Mouse (Mus musculus): Measurements from ENCODE around the gene Nek7.

The Nek7 gene

DNA sequence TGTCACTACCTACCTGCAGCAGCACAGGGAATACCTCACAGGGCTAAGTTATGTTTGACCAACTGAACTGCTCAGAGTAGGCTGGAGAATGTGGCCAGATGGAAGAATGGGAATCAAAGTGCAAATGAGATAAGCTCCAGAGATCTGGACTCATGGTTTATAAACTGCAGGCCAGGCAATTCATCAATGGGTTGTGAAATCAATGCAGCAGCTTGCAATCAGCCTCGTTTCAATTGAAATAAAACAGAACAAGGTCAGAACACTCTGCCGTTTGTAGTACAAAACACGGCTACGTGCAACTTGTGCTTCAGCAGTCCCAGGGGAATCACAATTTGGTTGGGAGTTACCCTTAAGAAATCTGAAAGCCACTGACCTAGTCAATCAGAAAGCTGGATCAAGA is 109.4 kb downstream of the Nek7 start:
- DNase-seq (ENCODE audit: low spot score) = no peak

DNA sequence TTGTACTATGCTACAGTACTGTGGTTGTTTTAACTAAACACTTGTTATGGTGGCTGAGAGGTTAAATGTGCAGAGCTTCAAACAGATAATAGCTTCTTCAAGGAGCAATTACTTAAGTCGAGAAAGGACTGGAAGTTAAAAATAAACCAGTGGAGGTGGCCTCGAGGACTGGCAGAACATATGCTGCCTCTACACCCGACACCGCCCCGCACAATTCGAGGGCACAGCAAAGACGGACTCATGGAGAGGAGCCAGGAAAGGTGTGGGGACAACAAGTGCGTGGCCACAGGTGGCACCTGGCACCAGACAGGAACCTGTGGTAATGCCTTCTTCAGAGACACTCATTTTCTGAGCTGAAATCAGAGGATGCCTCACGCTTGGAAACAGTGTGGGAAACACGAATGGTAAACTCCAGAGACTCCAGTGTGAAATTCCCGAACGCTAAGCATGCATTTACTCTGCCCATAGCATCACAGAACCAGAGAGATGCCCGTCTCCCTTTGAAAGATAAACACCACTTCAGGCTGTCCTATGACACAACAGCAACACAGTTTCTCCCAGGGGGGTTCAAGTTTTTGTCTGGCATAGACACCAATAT is 112.4 kb downstream of the Nek7 start:
- no peak for DNase-seq (ENCODE audit: low spot score)

DNA sequence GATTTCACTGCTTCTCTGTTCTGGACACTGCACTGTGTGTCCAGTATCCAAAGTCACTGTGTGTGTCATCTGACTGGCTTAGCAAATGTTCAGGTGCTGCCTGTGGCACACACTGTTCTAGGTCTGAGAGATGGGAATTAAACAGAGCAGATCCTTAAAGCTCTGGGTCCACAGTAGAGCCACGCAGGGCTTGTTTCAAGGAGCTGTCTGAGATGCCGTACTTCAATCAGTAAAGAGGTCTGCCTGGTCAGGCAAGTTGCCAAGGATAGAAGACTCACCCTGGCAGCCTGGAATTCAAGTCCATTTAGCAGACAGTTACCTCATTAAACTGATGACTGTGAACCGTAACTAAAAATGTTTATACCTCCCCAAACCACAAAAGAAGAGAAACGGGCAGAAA is 112.9 kb downstream of the Nek7 start:
- DNase-seq (ENCODE audit: low spot score) = no peak

DNA sequence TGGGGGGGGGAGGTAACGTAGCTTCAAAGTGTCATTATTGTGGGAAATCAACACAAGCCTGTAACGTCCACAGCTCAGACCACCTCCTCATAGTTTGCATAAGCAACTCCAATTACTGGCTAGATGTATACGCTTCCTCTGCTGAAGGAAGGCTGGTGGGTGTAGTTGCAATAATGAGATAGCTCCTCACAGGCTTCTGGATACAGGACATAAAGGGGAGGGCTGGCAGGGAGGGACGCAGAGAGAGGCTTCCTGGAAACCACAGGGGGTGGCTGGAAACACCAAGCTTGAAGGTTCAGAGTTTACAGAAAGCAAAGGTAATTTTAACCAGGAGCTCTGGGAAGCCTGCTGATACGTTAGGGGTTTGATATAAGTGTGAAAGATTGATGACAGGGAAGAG is 115.7 kb downstream of the Nek7 start:
- no peak for DNase-seq (ENCODE audit: low spot score)

DNA sequence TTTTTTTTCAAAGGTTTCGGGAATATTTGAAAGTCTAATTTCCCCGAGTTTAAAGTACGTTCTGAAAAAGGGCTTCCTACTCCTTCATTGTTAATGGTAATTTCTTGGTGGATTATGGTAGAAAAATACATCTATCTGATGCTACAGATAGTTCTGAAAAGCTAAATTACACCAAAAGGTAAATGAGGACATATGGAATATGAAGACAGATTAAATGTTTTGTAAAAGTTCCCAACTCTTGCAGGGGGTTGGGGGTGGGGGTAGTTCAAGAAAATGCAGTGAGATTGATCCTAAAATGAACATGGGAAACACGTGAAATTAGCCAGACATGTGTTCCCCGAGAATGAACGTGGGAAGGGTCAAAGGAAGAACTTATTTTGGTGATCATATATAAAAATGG is 119.2 kb downstream of the Nek7 start:
- no peak for DNase-seq (ENCODE audit: low spot score)

DNA sequence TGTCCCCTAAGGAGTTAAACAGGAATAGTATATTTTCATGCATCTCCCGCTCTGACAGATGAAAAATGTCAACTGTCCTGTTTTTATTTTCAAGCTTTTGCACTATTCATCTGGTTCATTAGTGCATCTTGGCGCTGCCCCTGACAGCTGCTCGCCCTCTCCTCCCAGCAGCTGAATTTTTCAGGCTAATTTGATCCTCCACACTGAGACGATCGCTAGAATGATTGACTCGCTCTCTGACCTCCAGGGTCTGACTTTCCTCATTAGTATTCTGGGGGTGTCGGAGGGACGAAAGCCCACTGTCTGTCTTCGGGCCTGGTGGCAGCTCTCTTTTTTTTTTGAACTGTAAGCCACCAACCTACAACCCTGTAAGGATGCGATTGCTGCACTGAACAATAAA is 119.8 kb downstream of the Nek7 start:
- DNase-seq (ENCODE audit: low spot score) = no peak

DNA sequence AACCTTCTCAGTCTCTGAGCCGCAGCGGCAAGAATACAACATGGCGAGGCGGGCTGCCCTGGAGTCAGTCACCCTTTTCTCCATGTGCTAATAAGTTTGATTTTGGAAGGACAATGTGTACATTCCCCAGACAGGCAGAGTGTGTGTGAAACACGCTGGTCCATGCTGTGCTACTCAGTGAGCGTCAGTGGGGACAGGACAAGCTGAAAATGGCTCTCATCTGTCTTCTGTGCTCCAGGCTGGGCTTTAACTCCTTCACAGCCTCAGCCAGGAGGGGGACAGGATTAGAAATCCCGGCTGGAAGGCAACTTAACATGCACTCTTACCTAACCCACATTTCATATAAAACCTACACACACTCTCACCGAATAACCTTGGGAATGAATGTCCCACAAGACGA is 120.5 kb downstream of the Nek7 start:
- no peak for DNase-seq (ENCODE audit: low spot score)

DNA sequence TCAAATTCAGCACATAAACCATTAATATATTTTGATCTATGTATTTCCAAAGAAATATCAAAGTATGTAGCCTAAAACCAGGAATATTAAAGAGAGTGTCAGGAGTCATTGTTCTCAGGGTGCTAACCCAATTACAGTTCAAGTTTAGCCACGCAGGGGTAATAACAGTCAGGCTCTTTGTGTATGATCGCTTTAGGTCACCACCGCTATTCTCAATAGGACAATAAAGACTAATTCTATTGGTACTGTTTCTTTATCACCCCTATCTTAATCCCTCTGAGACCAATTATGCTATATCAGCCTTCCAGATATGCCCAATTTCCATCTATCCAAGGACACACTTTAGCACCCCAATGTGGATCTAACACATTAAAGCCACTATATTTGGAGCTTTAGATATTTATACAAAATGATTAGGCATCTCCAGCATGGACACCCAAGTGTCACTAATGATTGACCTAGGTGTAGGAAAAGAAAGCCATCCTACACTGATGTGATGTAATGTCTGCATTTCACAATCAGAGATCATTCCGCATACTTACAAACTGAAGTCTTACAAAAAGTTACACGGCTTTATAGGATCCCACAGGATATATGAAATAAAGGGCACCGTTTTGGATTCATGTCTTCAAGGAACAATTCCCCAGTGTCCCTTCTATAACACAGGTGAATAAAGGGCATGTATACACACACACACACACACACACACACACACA is 128.4 kb downstream of the Nek7 start:
- no peak for DNase-seq (ENCODE audit: low spot score)

DNA sequence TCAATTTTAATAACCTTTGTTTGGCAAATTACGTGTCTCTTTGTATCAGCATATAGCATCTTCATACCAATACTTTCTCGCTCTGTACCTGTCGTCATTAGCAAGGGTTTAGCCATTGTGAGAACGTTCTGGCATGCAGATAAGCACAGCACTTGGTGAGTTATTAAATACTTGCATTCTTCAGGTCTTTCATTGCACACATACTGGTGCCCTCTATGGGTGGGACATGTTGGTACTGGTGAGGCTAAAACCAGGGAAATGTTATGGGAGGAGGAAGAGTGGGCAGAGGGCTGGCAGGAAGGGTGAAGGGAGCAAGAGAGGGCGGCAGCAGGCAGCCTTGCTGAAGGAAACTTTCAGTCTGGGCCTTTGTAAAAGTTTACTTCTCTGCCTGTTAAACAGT is 132.4 kb downstream of the Nek7 start:
- DNase-seq (ENCODE audit: low spot score) = no peak

DNA sequence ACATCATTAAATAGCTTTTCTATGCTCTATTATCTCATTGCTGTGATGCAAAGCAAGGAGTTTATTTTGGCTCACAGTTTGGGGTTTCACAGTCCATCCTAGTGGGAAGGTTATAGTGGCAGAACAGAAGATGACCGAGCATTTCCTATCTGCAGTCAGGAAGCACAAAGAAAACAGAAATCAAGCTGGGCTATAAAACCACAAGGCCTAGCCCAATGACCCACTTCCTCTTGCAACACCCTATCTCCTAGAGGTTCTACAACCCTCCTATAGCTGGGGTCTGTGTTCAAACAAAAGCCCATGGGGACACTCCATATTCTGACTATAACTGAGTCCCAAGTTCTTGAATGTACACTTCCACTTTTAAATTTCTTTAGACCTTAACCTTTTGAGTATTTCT is 139.2 kb downstream of the Nek7 start:
- DNase-seq (ENCODE audit: low spot score) = no peak

DNA sequence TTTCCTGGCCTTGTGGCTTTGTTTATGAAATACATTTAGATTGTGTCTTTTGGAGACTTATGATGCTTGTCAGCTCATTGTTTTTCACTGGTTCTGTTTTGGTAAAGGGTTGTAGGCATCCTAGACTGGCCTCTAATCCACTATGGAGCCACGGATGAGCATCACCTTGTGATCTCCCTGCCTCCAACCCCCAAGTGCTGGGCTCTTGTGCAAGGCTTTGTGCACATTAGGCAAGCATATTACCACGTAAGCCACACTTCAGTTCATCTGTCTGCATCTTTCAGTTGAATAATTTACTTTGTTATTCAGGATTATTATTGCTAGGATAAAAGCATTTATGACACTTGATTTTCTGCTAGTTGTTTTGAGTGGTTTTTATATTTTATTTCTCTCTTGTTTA is 154.6 kb downstream of the Nek7 start:
- no peak for DNase-seq (ENCODE audit: low spot score)

DNA sequence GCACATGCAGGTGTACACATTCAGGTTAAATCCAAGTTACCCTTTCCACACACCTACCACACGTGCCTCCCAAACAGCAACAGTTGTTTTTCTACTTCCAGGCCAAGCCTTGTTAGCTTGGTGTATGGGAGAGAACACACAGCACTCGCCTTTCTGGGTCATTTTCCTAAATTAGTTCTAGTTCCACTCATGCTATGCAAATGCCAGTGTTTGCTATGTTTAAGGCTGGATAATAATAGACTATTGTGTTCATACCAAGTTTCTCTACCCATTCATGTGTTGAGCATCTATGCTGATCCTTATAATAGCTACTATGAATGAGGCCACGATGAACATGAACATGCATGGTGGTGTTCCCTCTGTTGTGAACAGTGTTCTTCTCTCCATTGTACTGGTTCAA is 158.5 kb downstream of the Nek7 start:
- DNase-seq (ENCODE audit: low spot score) = no peak

DNA sequence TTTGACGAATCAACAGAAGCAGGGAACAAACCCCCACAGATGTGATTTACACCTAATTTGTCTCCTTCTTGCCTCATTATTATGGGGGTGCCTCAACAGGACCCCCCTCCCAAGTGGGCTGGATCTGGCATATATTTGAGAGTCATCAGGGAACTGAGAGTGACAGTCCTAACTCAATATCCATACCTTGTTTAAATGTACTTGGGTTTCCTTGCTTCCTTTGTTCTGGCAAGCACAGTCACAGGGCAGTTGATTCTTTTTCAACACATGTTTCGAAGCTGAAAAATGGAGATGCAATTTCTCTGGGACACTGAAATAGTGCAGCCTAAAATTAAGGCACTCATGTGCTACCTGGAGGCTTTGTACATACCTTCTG is 170.5 kb downstream of the Nek7 start:
- no peak for DNase-seq (ENCODE audit: low spot score)

DNA sequence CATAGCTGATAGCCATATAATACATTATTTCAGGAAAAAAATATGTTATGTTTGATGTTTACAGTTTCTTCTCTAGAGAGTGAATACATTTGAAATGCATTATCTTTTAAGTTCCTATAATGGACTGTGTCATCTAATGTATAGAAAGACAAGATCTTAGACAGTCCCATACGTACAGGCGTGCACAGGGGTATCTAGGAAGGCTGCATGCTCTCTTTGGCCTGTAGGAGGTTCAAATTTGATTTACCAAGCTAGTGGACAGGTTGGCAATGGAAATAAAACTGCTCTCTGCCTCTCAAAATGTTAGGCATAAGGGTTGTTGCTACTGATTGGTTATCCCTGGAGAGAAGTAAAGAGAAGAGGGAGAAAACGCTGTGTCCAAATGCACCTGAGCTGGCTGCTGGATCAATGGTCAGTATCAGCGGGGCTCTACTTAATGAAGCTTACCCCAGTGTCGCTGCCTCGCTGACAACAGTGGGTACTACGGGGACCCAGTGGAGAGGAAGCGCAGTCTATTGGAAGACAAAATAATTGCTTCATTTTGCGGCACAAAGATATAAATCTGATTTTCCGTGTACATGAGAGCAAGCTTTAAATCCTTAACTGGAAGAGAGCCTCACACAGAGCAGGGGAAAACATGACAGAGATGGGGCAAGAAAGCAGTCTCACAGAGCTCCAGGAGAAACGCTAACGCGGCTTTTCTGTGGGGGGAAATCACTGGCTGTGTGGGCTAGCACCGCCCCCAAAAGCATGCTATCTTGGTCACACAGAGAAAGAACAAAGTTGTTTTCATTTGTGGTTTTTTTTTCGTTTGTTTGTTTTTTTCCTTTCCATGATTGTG is 171.1 kb downstream of the Nek7 start:
- DNase-seq (ENCODE audit: low spot score) = no peak

DNA sequence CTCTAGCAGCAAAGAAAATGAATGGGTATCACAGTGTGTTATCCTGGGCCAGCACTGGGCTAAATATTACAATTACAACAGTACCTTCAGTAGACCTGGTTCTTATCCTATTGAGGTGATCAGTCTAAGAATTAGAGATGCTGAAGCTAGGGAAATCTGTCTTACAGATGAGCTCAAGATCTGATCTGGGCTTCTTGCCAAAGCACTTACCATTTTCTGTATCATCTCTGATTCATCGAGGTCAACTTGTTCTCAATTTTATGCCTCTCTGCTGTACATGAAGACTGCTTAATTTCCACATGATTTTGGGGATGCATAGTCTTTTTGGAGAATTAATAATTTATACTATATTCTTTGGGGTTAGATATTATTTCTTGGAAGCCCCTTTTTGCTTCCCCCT is 173.1 kb downstream of the Nek7 start:
- no peak for DNase-seq (ENCODE audit: low spot score)

Data from T-cell, adult 2 months (primary cell).